Mouse (Mus musculus) MEL (cell line): ENCODE data around the gene Cdkl2.

Experiments used
- CTCF ChIP-seq, 3 experiments: IDR thresholded peaks in 2 of 3; conservative IDR thresholded peaks in 1 of 3; 2 replicates each; pipeline ENCODE4 v1.5.1; 2011 to 2012; ENCODE audit warnings: low read length in 3 of 3, low read depth in 2 of 3, mild to moderate bottlenecking in 2 of 3, improper control_type of control experiment in 1 of 3, inconsistent platforms in 1 of 3, mixed read lengths in 1 of 3, moderate library complexity in 1 of 3; ENCODE audit not compliant: control insufficient read depth in 1 of 3, insufficient read depth in 1 of 3, poor library complexity in 1 of 3, severe bottlenecking in 1 of 3
- EP300 ChIP-seq, 2 experiments: IDR thresholded peaks; 2 replicates each; pipeline ENCODE4 v1.6.1; 2011; ENCODE audit warnings: improper control_type of control experiment in 2 of 2, low read length in 2 of 2, low read depth in 1 of 2, mild to moderate bottlenecking in 1 of 2
- HCFC1 ChIP-seq: IDR thresholded peaks from 2 replicates; pipeline ENCODE4 v1.6.1; 2012; ENCODE audit warnings: low read depth, mild to moderate bottlenecking, inconsistent platforms, low read length, improper control_type of control experiment, moderate library complexity
- POLR2A ChIP-seq, 2 experiments: IDR thresholded peaks; 2 replicates each; pipeline ENCODE4 v1.6.1; 2011 to 2012; ENCODE audit warnings: low read length in 2 of 2, mild to moderate bottlenecking in 2 of 2, control low read depth in 1 of 2, improper control_type of control experiment in 1 of 2, low read depth in 1 of 2, moderate library complexity in 1 of 2; ENCODE audit not compliant: control insufficient read depth in 1 of 2, insufficient read depth in 1 of 2, poor library complexity in 1 of 2
- TBP ChIP-seq: IDR thresholded peaks from 2 replicates; pipeline ENCODE4 v1.8.0; 2011; ENCODE audit warnings: low read depth, low read length, improper control_type of control experiment
- TCF12 ChIP-seq: IDR thresholded peaks from 2 replicates; pipeline ENCODE4 v1.6.1; 2014; ENCODE audit warnings: low read depth, mild to moderate bottlenecking, inconsistent platforms, low read length, improper control_type of control experiment, moderate library complexity

DNA sequence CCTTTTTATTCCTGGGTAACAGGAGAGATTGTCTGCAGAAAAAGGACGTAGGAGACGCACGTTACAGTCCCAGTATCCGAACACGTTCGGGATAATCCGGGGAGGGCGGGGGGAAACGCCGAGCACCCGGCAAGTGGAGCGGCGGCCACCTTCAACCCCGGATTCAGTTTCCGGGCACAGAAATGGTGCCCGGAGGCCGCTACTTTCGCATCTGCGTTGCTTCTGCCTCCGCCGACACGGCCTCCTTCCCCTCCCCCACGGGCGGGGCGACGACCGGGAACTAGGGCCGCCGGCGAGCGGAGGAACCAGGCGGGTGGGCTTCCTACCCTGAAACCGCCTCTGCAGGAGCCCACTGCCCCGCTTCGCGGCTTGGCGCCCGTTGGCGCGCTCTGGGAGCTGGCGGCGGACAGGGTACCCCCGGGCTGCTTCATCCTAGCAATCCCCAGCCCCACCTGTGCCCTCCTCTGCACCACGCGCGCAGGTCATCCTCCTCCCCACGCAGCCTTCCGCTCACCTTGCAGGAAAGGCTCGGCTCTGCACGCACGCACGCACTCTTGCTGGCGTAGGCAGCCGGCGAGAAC, 39.2 kb upstream of the Cdkl2 start:
- no peak for TF ChIP-seq CTCF (IDR thresholded peaks at IDR 0.05 in 2 of 3, conservative IDR thresholded peaks at IDR 0.05 in 1 of 3; ENCODE audit: control insufficient read depth in 1 of 3, insufficient read depth in 1 of 3, low read depth in 2 of 3, low read length in 3 of 3, poor library complexity in 1 of 3, severe bottlenecking in 1 of 3)
- 0 out of 2 replicates have a peak, but pooled peaks have one; percentile 19 for TF ChIP-seq TCF12
- no peak for TF ChIP-seq EP300 (IDR thresholded peaks at IDR 0.05; ENCODE audit: low read depth in 1 of 2, low read length in 2 of 2)
- TF ChIP-seq TBP: no peak
- no peak for TF ChIP-seq HCFC1
- peak in 1 of 2 experiments; percentile 21; a peak in 2 of 4 replicates for TF ChIP-seq POLR2A (IDR thresholded peaks at IDR 0.05; ENCODE audit: control insufficient read depth in 1 of 2, insufficient read depth in 1 of 2, low read depth in 1 of 2, low read length in 2 of 2, poor library complexity in 1 of 2)
